Mouse (Mus musculus): ENCODE measurements around the gene Papss2.
A peak's percentile ranks its signal among the peaks of the same experiment; 100 is the strongest.

The Papss2 gene

GRCm38 (mm10) chr19:32601033-32601770 is 5.6 kb downstream of the Papss2 start:
- no peak for DNase-seq

GRCm38 (mm10) chr19:32603466-32603865 is 7.9 kb downstream of the Papss2 start:
- DNase-seq, result no peak

GRCm38 (mm10) chr19:32604127-32604526 is 8.5 kb downstream of the Papss2 start:
- no peak for DNase-seq

- peak; percentile 15 to 32 for DNase-seq
These were observed 9.1 kb downstream of the Papss2 start for GRCm38 (mm10) chr19:32604563-32605252.

GRCm38 (mm10) chr19:32606227-32606827 is 10.7 kb downstream of the Papss2 start:
- DNase-seq, result no peak

GRCm38 (mm10) chr19:32607036-32607435 is 11.4 kb downstream of the Papss2 start:
- no peak for DNase-seq

GRCm38 (mm10) chr19:32611386-32612092 is 15.9 kb downstream of the Papss2 start:
- DNase-seq, result no peak

- no peak for DNase-seq
These were observed 18.6 kb downstream of the Papss2 start for GRCm38 (mm10) chr19:32614046-32614771.

- no peak for DNase-seq
These were observed 19.1 kb downstream of the Papss2 start for GRCm38 (mm10) chr19:32614772-32615099.

- DNase-seq, result no peak
These were observed 21.1 kb downstream of the Papss2 start for GRCm38 (mm10) chr19:32616646-32617045.

- no peak for DNase-seq
These were observed 24.1 kb downstream of the Papss2 start for GRCm38 (mm10) chr19:32619739-32620138.

GRCm38 (mm10) chr19:32620859-32621445 is 25.4 kb downstream of the Papss2 start:
- DNase-seq, result no peak

GRCm38 (mm10) chr19:32622142-32622541 is 26.6 kb downstream of the Papss2 start:
- no peak for DNase-seq

GRCm38 (mm10) chr19:32626768-32627331 is 31.3 kb downstream of the Papss2 start:
- no peak for DNase-seq

- no peak for DNase-seq
These were observed 32.0 kb downstream of the Papss2 start for GRCm38 (mm10) chr19:32627631-32628030.

- no peak for DNase-seq
These were observed 33.1 kb downstream of the Papss2 start for GRCm38 (mm10) chr19:32628572-32629132.

- no peak for DNase-seq
These were observed 39.3 kb downstream of the Papss2 start for GRCm38 (mm10) chr19:32634916-32635315.

- peak; percentile 24 to 37 for DNase-seq
These were observed 42.0 kb downstream of the Papss2 start for GRCm38 (mm10) chr19:32637357-32638275.

- no peak for DNase-seq
These were observed 42.8 kb downstream of the Papss2 start for GRCm38 (mm10) chr19:32638276-32638903.

GRCm38 (mm10) chr19:32641535-32641934 is 45.9 kb downstream of the Papss2 start:
- DNase-seq, result no peak

Measured in lung, adult 18-20 months (tissue).